Mouse (Mus musculus) left cerebral cortex, postnatal 14 days (tissue): ENCODE data around the gene Hand1. TPM values are rescaled to one million over a fixed set of nuclear protein-coding genes. Genes with fewer than 3 reads are reported as not detected.
A peak's percentile ranks its signal among the peaks of the same experiment; 100 is the strongest.
"Not testable (repeated sequence)": the region's sequence is repeated elsewhere in the genome, so short reads cannot be mapped to it uniquely, and the experiment has no call there.

Source experiments
- DNase-seq, 2 experiments: peaks; one replicate each; pipeline ENCODE4 v3.0.0; 2021 to 2022; ENCODE audit warnings: low spot score in 2 of 2, mixed read lengths in 1 of 2
- intact Hi-C: fragments of 180-260 bp; cut with DNase I; formaldehyde crosslinking; loops from one replicate; pipeline ENCODE4 v1.15.1; 2025
- total RNA-seq, 2 experiments: library from RNA; stranded (reverse); gene quantifications; 2 replicates each; pipeline ENCODE4 v1.2.3; 2021

The Hand1 gene
- total RNA-seq, 2 experiments from 2014 or later, result not detected

DNA sequence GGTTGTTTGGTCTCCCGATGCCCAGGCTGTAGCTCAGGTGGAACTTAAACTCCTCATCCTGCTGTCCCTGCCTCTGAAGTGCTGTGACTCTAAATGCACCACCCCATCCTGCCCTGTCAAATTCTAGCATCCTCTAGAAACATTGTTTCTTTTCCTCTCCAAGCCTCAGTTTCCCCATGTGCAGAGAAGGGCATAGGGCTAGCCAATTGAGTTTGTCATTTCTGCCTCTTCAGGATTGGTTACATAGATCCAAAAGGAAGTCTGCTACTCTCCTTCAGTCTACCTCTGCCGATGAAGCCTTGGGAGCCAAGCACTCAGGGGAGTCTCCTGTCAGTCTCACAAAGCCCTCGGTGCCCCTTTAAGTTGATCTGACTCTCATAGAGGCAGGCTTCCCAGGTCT lies 3.3 kb upstream of the Hand1 start:
- DNase-seq, result no peak
- intact Hi-C loops, result no loop called here

DNA sequence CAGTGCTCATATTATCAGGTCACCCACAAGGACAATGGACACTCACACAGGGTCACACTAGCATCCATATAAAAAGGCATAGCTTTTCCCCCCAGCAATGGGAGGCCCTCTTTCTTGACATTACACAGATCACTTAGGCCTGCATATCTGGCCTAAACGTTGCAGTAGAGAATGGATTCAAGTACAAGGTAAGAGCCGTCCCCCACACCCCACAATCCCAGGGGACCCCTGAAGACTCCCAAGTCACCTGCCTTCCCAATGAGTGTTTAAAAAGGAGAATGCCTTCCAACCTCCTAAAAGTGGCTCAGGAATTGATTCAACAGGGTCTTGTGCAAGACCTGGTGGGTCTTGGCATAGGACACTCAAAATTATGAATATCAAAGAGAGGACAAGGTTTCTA lies 2.7 kb upstream of the Hand1 start:
- intact Hi-C loops, result no loop called here
- no peak for DNase-seq

DNA sequence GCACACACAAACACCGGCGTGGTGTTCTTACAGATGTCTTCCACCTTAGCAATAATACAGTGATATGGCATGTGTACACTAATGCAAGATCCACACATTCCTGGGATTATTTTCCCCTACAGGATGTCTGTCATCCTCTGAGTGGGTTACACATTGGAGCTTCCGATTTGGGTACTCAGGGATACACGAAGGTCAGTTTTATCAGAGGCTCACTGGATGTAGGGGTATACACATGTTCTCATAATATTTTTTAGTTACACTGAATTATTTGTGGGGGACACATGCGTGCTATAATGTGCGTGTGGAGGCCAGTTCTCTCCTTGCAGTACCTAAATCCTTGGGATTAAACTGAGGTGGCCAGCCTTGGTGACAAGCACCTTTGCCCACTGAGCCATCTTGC lies 1.4 kb upstream of the Hand1 start:
- intact Hi-C loops, result no loop called here
- no peak for DNase-seq

GRCm38 (mm10) chr11:57833296-57833977 lies 819 bp upstream of the Hand1 start:
- no peak for DNase-seq
- intact Hi-C loops, result no loop called here

DNA sequence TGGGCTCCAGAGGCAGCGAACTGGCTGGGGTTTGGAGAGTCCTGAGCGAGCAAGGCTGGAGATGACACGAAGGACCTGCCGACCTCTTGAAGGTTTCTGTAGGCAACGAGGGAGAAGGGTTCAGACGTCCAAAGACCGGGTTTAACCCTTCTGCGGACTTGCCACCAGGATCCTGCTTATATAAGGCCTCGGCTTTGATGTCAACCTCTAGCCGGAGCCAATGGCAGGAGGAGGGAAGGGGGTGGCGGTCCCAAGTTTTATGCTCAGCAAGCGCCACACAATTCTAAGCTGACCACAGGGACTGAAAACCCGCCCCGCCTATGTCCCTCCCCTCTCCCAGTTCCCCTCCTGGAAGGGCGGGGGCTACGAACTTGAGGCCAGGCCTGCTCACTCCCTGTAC lies 757 bp downstream of the Hand1 start:
- no peak for DNase-seq
- intact Hi-C loops, result no loop called here

DNA sequence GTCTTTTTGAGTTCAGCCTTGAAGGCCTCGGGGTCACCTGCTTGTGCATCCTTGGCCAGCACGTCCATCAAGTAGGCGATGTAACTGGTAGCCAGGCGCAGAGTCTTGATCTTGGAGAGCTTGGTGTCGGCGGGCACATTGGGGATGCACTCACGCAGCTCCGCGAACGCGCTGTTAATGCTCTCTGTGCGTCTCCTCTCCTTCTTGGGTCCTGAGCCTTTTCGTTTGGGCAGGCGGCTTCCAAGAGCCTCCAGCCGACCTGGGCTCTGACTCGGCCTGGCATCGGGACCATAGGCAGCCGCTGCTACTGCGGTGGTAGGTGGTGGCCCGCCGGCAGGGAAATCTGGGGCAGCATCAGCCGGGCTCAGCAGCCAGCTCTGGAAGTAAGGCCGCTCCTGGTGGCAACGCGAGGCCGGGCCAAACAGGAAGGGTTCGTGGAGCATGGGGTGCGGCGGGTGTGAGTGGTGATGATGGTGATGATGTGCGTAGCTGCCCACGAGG lies 1.3 kb downstream of the Hand1 start:
- intact Hi-C loops, result no loop called here
- no peak for DNase-seq

GRCm38 (mm10) chr11:57829871-57830775 lies 2.5 kb downstream of the Hand1 start:
- intact Hi-C loops, result no loop called here
- no peak for DNase-seq

DNA sequence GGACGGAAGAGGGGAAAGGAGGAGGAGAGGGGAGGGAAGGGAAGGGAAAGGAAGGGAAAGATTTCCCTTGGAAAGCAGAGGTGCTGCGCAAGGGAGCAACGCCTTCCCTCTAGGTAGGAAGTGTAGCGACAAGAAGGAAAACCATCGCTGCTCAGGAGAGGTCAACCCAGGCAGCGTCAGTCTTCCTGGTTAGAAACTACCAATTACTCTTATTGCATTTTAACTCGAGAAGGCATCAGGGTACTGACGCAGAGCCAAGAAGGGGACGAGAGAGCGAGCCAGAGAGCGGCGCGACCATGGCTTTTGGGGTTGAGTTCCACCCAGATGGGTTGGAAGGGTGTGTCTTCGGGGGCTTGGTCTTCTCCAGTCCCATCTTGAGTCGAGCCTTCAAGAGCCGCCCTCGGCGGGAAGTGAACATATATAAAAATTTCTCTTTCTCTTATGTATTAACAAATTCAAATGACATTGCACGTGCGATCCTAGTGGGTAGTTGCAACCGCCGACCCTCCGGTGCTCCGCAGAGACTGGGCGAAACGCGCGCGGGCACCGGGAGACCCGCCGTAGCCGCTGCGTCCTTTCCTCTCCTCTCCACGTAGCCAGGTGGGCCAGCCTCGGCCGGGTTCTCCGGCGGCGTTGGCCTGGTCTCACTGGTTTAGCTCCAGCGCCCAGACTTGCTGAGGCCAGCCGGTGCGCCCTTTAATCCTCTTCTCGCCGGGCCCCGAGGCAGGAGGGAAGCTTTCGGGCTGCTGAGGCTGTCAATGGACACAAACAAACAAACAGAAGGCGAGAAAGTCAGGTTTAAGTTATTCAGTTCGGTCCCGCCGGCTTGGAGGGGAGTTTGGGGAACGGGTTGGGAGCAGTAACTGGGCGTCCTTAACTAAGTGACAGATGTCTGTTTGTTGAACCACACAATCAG lies 3.4 kb downstream of the Hand1 start:
- no peak for DNase-seq
- intact Hi-C loops, result no loop called here

GRCm38 (mm10) chr11:57827915-57828545 lies 4.6 kb downstream of the Hand1 start:
- intact Hi-C loops, result no loop called here
- DNase-seq, result no peak

- DNase-seq, result no peak
- intact Hi-C loops, result no loop called here
Measured at GRCm38 (mm10) chr11:57827048-57827914, 5.3 kb downstream of the Hand1 start.

DNA sequence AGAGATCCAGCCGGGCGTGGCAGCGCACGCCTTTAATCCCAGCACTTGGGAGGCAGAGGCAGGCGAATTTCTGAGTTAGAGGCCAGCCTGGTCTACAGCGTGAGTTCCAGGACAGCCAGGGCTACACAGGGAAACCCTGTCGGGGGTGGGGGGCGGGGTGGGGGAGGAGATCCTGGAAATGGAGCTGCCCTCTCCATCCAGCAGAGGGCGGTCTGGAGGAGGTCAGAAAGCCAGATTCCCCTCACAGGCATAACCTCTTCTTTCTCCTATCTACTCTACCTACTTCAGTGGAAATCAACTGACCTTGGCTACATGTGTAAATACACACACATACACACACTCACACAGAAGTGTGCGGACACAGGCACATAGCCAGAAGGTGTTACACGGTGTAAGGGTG lies 7.4 kb downstream of the Hand1 start:
- DNase-seq, intact Hi-C loops: not testable (repeated sequence)

DNA sequence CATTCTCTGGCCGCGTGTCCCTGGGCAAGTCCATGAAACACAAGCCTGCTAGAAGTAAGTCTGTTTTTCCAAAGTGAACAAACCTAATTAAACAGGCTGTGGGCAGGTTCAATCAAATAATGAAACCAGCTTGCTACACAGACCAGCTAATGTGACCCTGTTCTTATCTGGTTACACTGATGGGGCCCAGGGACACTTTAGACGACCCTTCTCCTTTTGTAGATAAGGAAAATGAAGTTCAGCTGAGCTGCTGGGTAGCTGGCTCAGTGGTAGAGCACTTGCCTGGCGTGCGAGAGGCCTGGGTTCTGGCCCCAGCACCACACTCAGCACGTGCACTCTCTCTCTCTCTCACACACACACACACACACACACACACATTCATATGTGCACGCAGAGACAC lies 8.9 kb downstream of the Hand1 start:
- intact Hi-C loops, result no loop called here
- no peak for DNase-seq

- intact Hi-C loops, result not testable (repeated sequence)
Measured at GRCm38 (mm10) chr11:57823159-57823558, 9.5 kb downstream of the Hand1 start.

GRCm38 (mm10) chr11:57819999-57820581 lies 12.5 kb downstream of the Hand1 start:
- intact Hi-C loops, result loop anchor here (1.0 kb wide), 1 partner anchor 114 kb away; no protein-coding TSS in a partner anchor
- peak; percentile 84 to 85 for DNase-seq

More at GRCm38 (mm10) chr11:57823159-57823558, 9.5 kb downstream of the Hand1 start:
- DNase-seq, result not testable (repeated sequence)

DNA sequence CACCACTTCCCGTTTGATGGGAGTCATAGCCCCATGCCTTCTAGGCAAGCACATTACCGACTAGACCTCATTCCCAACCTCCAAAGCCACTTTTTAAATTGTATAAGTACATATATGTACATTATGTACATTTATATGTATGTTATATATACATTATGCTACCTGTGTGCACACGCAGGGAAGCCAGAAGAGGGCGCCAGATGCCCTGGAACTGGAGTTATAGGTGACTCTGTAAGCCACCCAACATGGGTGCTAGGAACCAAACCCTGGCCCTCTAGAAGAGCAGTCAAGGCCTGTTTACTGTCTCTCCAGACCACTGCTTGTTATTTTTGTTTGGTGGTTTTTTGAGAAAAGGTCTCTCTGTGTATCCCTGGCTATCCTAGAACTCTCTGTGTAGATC lies 14.4 kb downstream of the Hand1 start:
- no peak for DNase-seq
- intact Hi-C loops, result no loop called here

GRCm38 (mm10) chr11:57813641-57814040 lies 19.0 kb downstream of the Hand1 start:
- intact Hi-C loops, result no loop called here
- no peak for DNase-seq

- intact Hi-C loops, result no loop called here
- no peak for DNase-seq
Measured at GRCm38 (mm10) chr11:57812212-57812611, 20.4 kb downstream of the Hand1 start.

DNA sequence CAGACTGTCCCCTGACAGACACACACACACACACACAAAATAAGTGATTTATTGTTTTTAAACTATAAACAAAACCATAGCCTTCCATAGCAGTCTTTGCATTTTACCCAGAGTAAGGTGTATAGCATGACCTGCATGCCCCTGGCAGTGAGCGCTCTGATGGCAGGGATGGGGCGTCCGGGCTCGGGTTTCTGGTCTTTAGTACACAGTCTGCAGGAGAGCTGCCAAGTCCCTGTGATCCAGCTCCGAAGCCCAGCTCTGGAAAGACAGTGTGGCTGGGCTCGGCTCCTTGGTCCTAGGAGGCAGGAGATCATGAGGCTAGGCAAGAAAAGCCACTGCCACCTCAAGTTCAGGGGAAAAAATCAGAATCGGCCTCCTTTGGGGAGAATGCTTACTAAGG lies 21.6 kb downstream of the Hand1 start:
- no peak for DNase-seq
- intact Hi-C loops, result no loop called here
